Mouse (Mus musculus) erythroblast, embryonic 14.5 days (primary cell): ENCODE measurements around the gene Rprd1b. TPM values are rescaled to one million over a fixed set of nuclear protein-coding genes. Genes with fewer than 3 reads are reported as not detected.

Experiments
- H3K27me3 ChIP-seq: 2 replicates; pipeline ENCODE4 v1.6.1; 2012; ENCODE audit warnings: inconsistent platforms; ENCODE audit not compliant: control insufficient read depth
- H3K36me3 ChIP-seq: 2 replicates; pipeline ENCODE4 v1.6.1; 2012; ENCODE audit warnings: mild to moderate bottlenecking, inconsistent platforms; ENCODE audit not compliant: control insufficient read depth
- H3K4me1 ChIP-seq: 2 replicates; pipeline ENCODE4 v1.6.1; 2012; ENCODE audit warnings: inconsistent platforms; ENCODE audit not compliant: control insufficient read depth
- H3K4me3 ChIP-seq: replicated peaks from 2 replicates; pipeline ENCODE3; 2012; ENCODE audit warnings: moderate library complexity, mild to moderate bottlenecking, inconsistent platforms
- H3K9me3 ChIP-seq: 2 replicates; pipeline ENCODE4 v1.6.1; 2012; ENCODE audit warnings: low read length, inconsistent platforms, mixed read lengths; ENCODE audit not compliant: control insufficient read depth
- GATA1 ChIP-seq: IDR thresholded peaks from 2 replicates; pipeline ENCODE4 v1.6.1; 2012; ENCODE audit warnings: low read length, inconsistent platforms, mixed read lengths
- TAL1 ChIP-seq: IDR thresholded peaks from 3 replicates; pipeline ENCODE4 v1.6.1; 2012; ENCODE audit warnings: low read length, inconsistent platforms, mixed read lengths
- polyA plus RNA-seq: library from polyadenylated mRNA; stranded (reverse); fragments of >175 nt; gene quantifications from 2 replicates; pipeline ENCODE4 v1.2.3, GENCODE M21; 2012

Gene Rprd1b
- polyA plus RNA-seq, 1 experiment: 2.3 TPM

DNA sequence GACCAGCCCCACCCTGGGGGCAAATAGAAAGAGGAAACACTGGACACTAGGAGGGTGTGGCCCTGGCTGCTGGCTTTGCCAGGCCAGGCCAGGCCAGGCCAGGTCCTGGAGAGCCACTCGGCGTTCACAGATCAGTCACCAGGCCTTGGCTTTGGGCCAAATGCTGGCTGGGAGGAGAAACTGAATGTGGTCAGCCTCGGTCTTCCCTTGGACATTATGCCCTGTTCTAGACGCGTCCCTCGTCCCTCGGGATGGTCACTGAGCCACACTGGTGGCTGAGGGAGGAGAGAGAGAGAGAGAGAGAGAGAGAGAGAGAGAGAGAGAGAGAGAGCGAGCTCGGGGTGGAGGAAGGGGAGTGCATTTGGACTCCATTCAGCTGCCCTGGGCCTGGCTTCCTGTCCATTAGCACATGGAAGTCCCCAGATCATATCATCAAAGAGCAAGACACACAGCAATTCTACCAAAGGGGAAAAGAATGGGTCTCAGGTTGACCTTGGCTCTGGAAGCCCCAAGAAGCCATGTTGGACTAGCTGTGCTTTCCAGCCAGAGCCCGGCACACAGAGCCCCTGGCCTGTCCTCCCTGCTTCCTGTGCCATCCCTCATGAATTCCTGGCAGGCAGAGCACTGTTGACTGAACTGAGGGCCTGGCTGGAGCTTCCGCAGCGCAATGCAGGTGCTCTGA lies 93.5 kb downstream of the Rprd1b start:
- Histone ChIP-seq H3K4me1 (peaks cover 50% of the 10 kb centered on the region), H3K27me3 (no peaks in the 10 kb centered on the region), H3K4me3 (no peak overlapping the region), H3K9me3 (peaks cover 4% of the 10 kb centered on the region), H3K36me3 (peaks cover 100% of the 10 kb centered on the region)
- no peak for TF ChIP-seq TAL1
- no peak for TF ChIP-seq GATA1

DNA sequence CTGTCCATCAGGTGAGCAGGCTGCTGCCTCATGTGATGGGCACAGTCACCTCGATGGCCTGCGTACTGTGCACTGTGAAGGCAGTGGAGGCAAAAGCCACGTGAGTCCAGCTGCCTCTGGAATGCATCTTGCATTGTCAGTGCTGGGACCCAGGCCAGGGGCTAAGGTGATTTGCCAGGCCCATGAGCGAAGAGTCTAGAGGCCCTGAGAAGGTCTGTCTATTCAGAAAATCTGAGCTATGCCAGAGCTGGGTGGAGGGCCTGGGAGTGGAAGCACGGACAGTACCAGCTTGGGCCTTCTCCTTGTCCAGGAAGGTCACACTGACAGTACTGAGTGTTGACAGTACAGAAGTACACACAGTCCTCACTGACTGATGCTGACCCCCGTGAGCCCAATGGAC lies 94.5 kb downstream of the Rprd1b start:
- peaks cover 40% of the 10 kb centered on the region for H3K4me1 ChIP-seq
- peaks cover 100% of the 10 kb centered on the region for H3K36me3 ChIP-seq
- H3K4me3 ChIP-seq: no peak overlapping the region
- H3K9me3 ChIP-seq: peaks cover 9% of the 10 kb centered on the region
- H3K27me3 ChIP-seq: no peaks in the 10 kb centered on the region
- no peak for TF ChIP-seq GATA1
- no peak for TF ChIP-seq TAL1

DNA sequence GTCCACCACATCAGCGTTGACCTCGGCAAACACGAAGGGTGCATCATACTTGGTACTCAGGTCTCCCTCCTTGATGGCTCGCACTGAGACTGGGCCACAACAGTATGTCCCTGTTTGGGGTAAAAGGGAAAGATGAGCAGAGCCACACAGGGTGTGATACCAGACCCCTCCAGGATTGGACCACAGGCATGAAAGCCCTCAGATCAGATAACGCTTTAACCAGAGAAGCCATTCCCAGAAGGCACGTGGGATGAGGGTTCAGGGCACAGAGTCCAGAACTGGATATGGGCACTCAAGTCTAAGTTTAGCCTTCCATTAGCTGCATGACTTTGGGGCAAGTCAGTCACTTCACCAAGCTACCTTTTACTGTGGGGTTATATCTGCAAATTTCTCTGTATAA lies 98.9 kb downstream of the Rprd1b start:
- H3K36me3 ChIP-seq: peaks cover 100% of the 10 kb centered on the region
- peaks cover 22% of the 10 kb centered on the region for H3K4me1 ChIP-seq
- no peaks in the 10 kb centered on the region for H3K27me3 ChIP-seq
- TF ChIP-seq GATA1: no peak
- no peak for TF ChIP-seq TAL1
- peaks cover 9% of the 10 kb centered on the region for H3K9me3 ChIP-seq
- H3K4me3 ChIP-seq: no peak overlapping the region

DNA sequence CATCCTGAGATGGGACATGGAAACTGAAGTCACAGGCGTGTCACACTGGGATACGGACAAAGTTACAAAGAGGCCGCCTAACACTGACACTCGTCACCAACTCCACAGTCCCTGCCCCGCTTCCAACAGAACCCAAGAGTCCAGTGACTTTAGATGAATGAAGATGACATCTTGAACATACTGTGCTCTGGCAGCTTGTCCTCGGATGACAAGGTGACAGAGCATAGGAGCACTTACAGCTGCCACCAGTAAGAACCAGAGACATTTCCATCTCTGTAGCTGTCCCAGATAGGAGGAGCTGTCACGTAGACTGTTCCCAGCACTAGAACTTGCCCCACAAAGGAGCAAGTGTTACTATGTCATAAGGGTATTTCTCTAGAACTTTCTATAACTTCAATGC lies 99.6 kb downstream of the Rprd1b start:
- Histone ChIP-seq H3K36me3 (peaks cover 100% of the 10 kb centered on the region), H3K27me3 (no peaks in the 10 kb centered on the region), H3K4me3 (no peak overlapping the region), H3K4me1 (peaks cover 19% of the 10 kb centered on the region), H3K9me3 (peaks cover 9% of the 10 kb centered on the region)
- no peak for TF ChIP-seq TAL1
- TF ChIP-seq GATA1: no peak

DNA sequence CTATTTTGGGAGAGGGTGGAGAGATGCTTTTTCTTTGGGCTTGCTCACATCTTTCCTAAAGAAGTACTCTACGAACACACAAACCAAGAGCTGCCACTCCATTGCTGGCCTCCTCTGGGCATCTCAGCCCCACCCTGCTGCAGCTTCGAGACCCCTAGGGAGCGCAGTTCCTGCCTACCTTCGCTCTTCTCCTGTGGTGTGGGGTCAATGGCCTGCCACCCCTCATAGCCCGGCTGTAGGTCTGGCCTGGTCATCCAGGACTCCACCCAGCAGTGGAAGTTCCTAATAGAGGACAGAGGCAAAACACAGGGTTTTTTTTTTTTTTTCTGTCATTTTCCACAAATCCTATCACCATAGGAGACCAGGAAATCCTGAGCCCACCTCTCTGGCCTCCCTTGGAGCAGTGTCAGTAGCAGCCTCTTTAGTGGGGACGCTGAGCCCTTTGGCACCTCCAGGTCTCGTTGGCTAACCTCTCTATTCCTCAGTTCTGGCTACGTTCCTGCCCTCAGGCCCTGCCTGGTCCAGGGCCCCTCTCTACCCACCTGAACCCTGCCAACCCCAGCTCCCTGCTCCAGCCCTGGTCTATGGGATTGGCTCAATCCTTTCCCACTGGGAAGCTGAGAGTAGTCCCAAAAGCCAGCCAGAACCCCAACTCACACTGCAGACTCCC lies 100.3 kb downstream of the Rprd1b start:
- Histone ChIP-seq H3K4me3 (no peak overlapping the region), H3K9me3 (peaks cover 9% of the 10 kb centered on the region), H3K36me3 (peaks cover 100% of the 10 kb centered on the region), H3K4me1 (peaks cover 17% of the 10 kb centered on the region), H3K27me3 (no peaks in the 10 kb centered on the region)
- TF ChIP-seq GATA1 (no peak), TAL1 (no peak)

DNA sequence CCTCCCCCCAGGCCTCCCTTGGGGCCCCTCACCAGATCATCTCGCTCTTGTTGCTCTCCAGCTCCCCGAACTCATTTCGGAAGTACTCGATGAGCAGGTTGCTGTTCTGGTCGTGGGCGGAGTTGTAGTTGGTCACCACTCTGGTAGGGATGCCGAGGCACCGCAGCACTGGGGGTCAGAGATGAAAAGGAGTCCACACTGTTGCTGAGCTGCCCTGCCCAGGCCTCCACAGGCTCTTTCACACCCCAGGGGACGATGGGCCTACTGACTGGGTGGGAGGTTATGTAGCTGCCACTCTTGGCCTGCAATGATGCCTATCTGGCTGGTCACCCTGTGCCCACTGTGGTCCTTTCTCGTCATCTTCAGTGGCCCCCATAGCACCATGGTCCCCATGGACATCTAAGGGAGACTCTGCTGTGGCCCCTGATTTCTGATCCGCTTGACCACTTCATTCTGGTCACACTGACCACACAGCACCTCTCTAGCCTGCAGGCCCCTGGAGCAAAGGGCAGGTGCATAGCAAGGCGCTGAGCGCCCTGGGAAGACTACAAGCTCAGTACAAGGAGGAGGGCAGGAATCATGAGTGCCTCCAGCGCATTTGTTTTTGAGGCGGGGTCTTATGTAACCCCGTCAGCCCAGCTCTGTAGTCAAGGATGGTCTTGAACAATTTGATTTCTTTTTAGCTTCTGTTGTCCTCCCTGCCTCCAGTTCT lies 101.2 kb downstream of the Rprd1b start:
- Histone ChIP-seq H3K4me3 (no peak overlapping the region), H3K4me1 (peaks cover 24% of the 10 kb centered on the region), H3K36me3 (peaks cover 100% of the 10 kb centered on the region), H3K27me3 (no peaks in the 10 kb centered on the region), H3K9me3 (peaks cover 9% of the 10 kb centered on the region)
- TF ChIP-seq GATA1: no peak
- no peak for TF ChIP-seq TAL1

DNA sequence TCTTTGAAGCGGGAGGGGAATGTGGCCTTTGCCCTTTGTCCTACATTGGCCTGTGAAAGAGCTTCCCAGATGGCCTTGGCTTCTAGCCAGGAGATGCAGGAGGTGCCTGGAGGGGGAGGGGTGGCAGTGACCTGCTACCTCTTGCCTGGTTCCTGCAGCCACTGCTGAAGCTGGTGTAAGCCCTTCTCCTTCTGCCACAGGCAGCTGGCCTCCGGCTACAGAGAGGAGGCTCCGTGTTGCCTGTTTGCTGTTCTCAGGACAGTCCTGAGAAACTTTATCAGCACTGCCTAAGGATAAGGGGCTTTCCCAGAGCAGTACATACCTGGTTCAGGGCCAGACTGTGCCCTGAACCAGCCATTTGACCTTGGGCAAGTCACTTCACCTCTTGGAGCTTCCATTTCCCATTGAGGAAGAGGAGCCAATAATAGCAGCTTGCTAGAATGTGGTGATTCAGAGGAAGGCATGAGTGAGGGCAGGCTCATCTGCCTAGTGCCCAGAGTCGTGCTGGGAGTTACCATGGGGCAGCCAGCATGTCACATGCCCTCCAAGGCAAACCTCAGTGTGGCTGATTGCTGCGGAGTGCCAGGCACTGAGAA lies 102.2 kb downstream of the Rprd1b start:
- H3K27me3 ChIP-seq: no peaks in the 10 kb centered on the region
- peaks cover 100% of the 10 kb centered on the region for H3K36me3 ChIP-seq
- no peak overlapping the region for H3K4me3 ChIP-seq

DNA sequence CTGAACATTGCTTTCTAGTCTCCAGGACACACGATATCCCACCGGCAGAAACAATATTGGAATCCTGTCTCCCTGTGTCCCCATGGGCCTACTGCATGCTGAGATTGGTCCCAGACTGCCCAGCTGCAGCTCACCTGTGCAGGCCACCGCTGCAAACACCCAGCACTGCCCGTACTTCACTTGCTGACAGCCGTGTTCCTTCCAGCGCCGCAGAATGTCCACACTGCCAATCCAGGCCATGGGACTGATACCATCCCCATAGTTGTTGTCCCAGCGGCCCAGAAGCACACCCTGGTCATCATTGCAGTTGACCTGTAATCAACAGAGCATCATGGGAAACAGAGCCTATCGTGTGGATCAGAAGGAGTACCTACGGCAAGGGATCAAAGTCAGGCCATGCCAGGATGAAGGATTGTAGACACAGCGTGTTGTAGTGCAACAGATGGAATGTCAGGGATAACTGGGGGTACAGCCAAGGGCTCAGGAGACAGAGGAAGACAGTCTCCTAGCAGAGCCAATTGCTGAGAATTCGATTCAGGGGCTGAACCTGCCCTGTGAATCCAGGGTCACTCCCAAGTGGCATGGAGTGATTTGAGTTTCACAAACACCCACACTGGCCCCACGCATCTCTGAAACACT lies 103.0 kb downstream of the Rprd1b start:
- Histone ChIP-seq H3K36me3 (peaks cover 100% of the 10 kb centered on the region), H3K27me3 (no peaks in the 10 kb centered on the region), H3K4me3 (no peak overlapping the region)

More for the DNA sequence above, 102.2 kb downstream of the Rprd1b start:
- TF ChIP-seq GATA1 (no peak), TAL1 (no peak)
- Histone ChIP-seq H3K9me3 (peaks cover 9% of the 10 kb centered on the region), H3K4me1 (peaks cover 30% of the 10 kb centered on the region)

More for the DNA sequence above, 103.0 kb downstream of the Rprd1b start:
- TF ChIP-seq TAL1: no peak
- TF ChIP-seq GATA1: no peak
- Histone ChIP-seq H3K9me3 (peaks cover 6% of the 10 kb centered on the region), H3K4me1 (peaks cover 34% of the 10 kb centered on the region)
